Mouse (Mus musculus): ENCODE measurements at regions not wholly inside any gene's neighbourhood (a gene's known extent, or its start where the extent isn't known, plus 50 kb on each side); places are given as distances from the start of the nearest gene placed in this dataset.

DNA sequence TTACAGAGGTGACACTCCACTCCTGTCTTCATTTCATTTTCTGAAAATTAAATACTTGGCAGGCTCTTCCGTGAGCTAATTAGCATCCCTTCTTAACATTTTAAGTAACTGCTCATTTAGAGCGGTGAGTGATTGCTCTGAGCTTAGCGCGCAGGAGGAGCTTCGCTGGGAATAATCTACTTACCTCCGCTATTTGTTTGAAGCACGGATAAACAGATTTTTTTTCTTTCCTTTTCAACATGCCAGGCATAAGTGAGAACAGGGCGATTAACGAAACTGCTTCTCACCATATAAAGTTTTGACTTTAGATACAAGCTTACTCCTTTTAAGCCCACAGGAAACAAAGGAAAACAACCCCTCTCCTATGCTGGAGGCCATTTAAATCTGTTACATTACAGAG is 171.8 kb downstream of the Tox3 start:
- no peaks in the 10 kb centered on the region for H3K4me1 ChIP-seq (ENCODE audit: control insufficient read depth in 1 of 2, insufficient read depth in 2 of 2)
- TF ChIP-seq SIN3A (IDR thresholded peaks at IDR 0.05; ENCODE audit: low read length), result no peak
- no peak for TF ChIP-seq MYC (IDR thresholded peaks at IDR 0.05; ENCODE audit: low read depth, low read length)
- no peak for TF ChIP-seq PAX5 (IDR thresholded peaks at IDR 0.05; ENCODE audit: low read length)
- no peak for TF ChIP-seq CHD2 (IDR thresholded peaks at IDR 0.05; ENCODE audit: low read length)
- no peak for TF ChIP-seq BHLHE40 (IDR thresholded peaks at IDR 0.05; ENCODE audit: low read depth, low read length)
- TF ChIP-seq TBP (conservative IDR thresholded peaks at IDR 0.05; ENCODE audit: low read depth, low read length), result no peak
- TF ChIP-seq E2F4 (IDR thresholded peaks at IDR 0.05; ENCODE audit: insufficient replicate concordance, low read depth, low read length), result no peak
- no peak for TF ChIP-seq ZC3H11A (IDR thresholded peaks at IDR 0.05; ENCODE audit: low read depth, low read length)
- TF ChIP-seq SMC3 (IDR thresholded peaks at IDR 0.05; ENCODE audit: low read depth, low read length), result no peak
- TF ChIP-seq CHD1 (IDR thresholded peaks at IDR 0.05; ENCODE audit: low read depth, low read length), result no peak
- no peak for TF ChIP-seq POLR2AphosphoS2 (IDR thresholded peaks at IDR 0.05; ENCODE audit: low read depth, low read length)
- in situ Hi-C loops (cut with MboI; ENCODE audit: low pct_ligation_motif_present, low pct_unique_long_range_greater_than_20kb, low sequenced_read_pairs) (no loop called here), dilution Hi-C loops (cut with MboI; ENCODE audit: extremely low pct_ligation_motif_present, extremely low pct_unique_long_range_greater_than_20kb, low sequenced_read_pairs) (no loop called here)
- H3K4me3 ChIP-seq (replicated peaks in 1 of 3; ENCODE audit: low read depth in 2 of 3, low read length in 2 of 3, poor library complexity in 1 of 3), result no peak overlapping the region
- H3K79me2 ChIP-seq (replicated peaks; ENCODE audit: control insufficient read depth, extremely low read depth, insufficient read depth, poor library complexity, severe bottlenecking), result no peaks in the 10 kb centered on the region
- no peak overlapping the region for H3K9ac ChIP-seq (ENCODE audit: insufficient read depth, low read depth)
- no peaks in the 10 kb centered on the region for H3K36me3 ChIP-seq (replicated peaks in 1 of 2; ENCODE audit: control insufficient read depth in 1 of 2, insufficient read depth in 1 of 2, low read length in 1 of 2)
- no peaks in the 10 kb centered on the region for H3K9me3 ChIP-seq (replicated peaks; ENCODE audit: low read length)
- DNase-seq (ENCODE audit: extremely low read depth), result no peak
- no peak overlapping the region for H3K27ac ChIP-seq (ENCODE audit: insufficient read depth, low read depth)
- no peak overlapping the region for H3K4me2 ChIP-seq (ENCODE audit: insufficient read depth, low read depth, poor library complexity, severe bottlenecking)
- no peaks in the 10 kb centered on the region for H3K27me3 ChIP-seq (replicated peaks)

DNA sequence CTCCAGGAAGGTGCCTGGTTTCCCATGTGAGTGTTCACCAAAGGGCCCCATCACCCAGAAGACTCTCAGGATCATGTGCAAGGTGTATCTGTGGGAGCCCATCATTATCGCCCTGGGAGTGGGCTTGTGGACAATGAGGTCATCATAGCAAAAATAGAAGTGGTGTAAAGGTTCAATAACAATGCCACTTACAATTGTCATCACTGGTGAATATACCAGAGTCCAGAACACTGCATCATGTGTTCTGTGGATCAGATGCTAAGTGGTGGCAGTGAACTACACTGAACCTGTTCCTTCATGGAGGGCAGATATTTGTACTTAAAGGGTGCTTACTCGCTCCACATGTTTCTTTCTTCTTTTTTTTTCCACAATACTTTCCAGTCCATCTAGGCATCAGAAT is 181.5 kb downstream of the Tox3 start:
- H3K4me2 ChIP-seq (ENCODE audit: insufficient read depth, low read depth, poor library complexity, severe bottlenecking), result no peak overlapping the region
- H3K4me1 ChIP-seq (ENCODE audit: control insufficient read depth in 1 of 2, insufficient read depth in 2 of 2), result no peaks in the 10 kb centered on the region
- in situ Hi-C loops (cut with MboI; ENCODE audit: low pct_ligation_motif_present, low pct_unique_long_range_greater_than_20kb, low sequenced_read_pairs) (no loop called here), dilution Hi-C loops (cut with MboI; ENCODE audit: extremely low pct_ligation_motif_present, extremely low pct_unique_long_range_greater_than_20kb, low sequenced_read_pairs) (no loop called here)
- DNase-seq (ENCODE audit: extremely low read depth), result no peak
- H3K9me3 ChIP-seq (replicated peaks; ENCODE audit: low read length), result no peaks in the 10 kb centered on the region
- no peak for TF ChIP-seq MAFK (IDR thresholded peaks at IDR 0.05; ENCODE audit: insufficient replicate concordance, low read length)
- TF ChIP-seq ELF1 (IDR thresholded peaks at IDR 0.05; ENCODE audit: low read depth, low read length), result no peak
- no peak for TF ChIP-seq SIN3A (IDR thresholded peaks at IDR 0.05; ENCODE audit: low read length)
- TF ChIP-seq IRF4 (IDR thresholded peaks at IDR 0.05; ENCODE audit: low read depth, low read length), result no peak
- no peak for TF ChIP-seq E2F4 (IDR thresholded peaks at IDR 0.05; ENCODE audit: insufficient replicate concordance, low read depth, low read length)
- no peak for TF ChIP-seq KAT2A (IDR thresholded peaks at IDR 0.05; ENCODE audit: insufficient replicate concordance, low read length)
- TF ChIP-seq USF1 (IDR thresholded peaks at IDR 0.05; ENCODE audit: low read depth, low read length), result no peak
- no peak for TF ChIP-seq MAX (IDR thresholded peaks at IDR 0.05; ENCODE audit: low read length)
- no peak for TF ChIP-seq NRF1 (IDR thresholded peaks at IDR 0.05; ENCODE audit: low read depth, low read length)
- TF ChIP-seq MYC (IDR thresholded peaks at IDR 0.05; ENCODE audit: low read depth, low read length), result no peak
- no peak for TF ChIP-seq RCOR1 (conservative IDR thresholded peaks at IDR 0.05; ENCODE audit: low read depth, low read length)
- TF ChIP-seq EP300 (IDR thresholded peaks at IDR 0.05; ENCODE audit: low read length), result no peak
- no peak for TF ChIP-seq GABPA (IDR thresholded peaks at IDR 0.05; ENCODE audit: insufficient replicate concordance, low read depth, low read length)
- no peak for TF ChIP-seq SMC3 (IDR thresholded peaks at IDR 0.05; ENCODE audit: low read depth, low read length)
- no peaks in the 10 kb centered on the region for H3K36me3 ChIP-seq (replicated peaks in 1 of 2; ENCODE audit: control insufficient read depth in 1 of 2, insufficient read depth in 1 of 2, low read length in 1 of 2)
- H3K27ac ChIP-seq (ENCODE audit: insufficient read depth, low read depth), result no peak overlapping the region
- no peak overlapping the region for H3K4me3 ChIP-seq (replicated peaks in 1 of 3; ENCODE audit: low read depth in 2 of 3, low read length in 2 of 3, poor library complexity in 1 of 3)
- H3K27me3 ChIP-seq (replicated peaks), result no peaks in the 10 kb centered on the region
- H3K79me2 ChIP-seq (replicated peaks; ENCODE audit: control insufficient read depth, extremely low read depth, insufficient read depth, poor library complexity, severe bottlenecking), result no peaks in the 10 kb centered on the region
- H3K9ac ChIP-seq (ENCODE audit: insufficient read depth, low read depth), result no peak overlapping the region
